Mouse (Mus musculus) lung, postnatal 25 days (tissue): Measurements from ENCODE around the gene Tnpo1.
"Not testable (repeated sequence)": the region's sequence is repeated elsewhere in the genome, so short reads cannot be mapped to it uniquely, and the experiment has no call there.

Experiments used
- DNase-seq: peaks from one replicate; pipeline ENCODE4 v3.0.0; 2022; ENCODE audit warnings: low spot score

Tnpo1 gene

DNA sequence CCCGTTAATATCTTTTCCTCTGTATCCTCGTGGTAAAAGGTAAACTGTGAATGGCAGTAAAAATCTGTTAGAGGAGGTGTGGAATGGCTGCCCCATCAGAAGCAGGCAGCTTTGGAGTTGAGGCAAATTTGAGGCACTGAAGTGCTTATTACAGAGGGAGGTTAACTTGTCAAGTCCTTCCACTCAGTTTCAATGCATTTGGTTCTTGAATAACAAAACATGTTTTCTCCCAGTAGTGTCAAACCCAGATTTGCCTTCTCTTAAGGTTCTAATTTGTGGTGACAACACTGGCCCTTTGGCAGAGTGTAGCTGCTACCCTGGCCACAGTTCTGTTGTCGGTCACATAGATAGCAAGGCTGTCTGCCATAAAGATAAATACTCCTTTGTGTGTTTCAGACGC lies 108.4 kb downstream of the Tnpo1 start:
- DNase-seq, result no peak

DNA sequence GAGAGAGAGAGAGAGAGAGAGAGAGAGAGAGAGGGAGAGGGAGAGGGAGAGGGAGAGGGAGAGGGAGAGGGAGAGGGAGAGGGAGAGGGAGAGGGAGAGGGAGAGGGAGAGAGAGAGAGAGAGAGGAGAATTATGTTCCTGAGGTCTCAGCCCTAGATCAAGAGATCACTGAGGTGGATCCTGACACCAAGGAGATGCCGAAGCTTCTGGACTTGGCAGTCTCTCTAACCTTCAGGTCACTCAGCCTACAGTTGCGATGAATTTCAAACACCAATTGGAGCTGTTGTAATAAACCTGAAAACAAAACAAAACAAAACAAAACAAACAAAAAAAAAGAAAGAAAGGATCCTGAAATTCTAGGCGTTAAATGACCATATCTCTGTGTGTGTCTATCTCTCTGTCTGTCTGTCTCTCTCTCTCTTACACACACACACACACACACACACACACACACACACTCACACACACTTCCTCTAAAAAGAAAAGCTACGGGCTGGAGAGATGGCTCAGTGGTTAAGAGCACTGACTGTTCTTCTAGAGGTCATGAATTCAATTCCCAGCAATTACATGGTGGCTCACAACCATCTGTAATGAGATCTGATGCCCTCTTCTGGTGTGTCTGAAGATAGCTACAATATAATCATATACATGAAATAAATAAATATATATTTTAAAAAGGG lies 109.1 kb downstream of the Tnpo1 start:
- not testable (repeated sequence) for DNase-seq

DNA sequence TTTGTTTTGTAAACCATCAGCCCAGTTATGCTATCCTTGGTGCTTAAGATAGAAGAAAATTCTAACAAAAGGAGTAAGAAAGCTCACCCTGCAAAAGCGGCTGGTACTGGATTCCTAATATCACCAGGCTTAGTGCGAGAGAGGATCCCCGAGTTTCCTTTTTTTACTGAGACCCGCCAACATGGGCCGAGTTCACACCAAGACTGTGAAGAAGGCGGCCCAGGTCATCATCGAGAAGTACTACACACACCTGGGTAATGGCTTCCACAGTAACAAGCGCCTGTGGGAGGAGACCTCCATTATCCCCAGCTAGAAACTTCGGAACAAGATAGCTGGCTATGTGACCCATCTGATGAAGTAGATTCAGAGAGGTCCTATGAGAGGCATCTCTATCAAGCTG lies 109.6 kb downstream of the Tnpo1 start:
- DNase-seq, result no peak

DNA sequence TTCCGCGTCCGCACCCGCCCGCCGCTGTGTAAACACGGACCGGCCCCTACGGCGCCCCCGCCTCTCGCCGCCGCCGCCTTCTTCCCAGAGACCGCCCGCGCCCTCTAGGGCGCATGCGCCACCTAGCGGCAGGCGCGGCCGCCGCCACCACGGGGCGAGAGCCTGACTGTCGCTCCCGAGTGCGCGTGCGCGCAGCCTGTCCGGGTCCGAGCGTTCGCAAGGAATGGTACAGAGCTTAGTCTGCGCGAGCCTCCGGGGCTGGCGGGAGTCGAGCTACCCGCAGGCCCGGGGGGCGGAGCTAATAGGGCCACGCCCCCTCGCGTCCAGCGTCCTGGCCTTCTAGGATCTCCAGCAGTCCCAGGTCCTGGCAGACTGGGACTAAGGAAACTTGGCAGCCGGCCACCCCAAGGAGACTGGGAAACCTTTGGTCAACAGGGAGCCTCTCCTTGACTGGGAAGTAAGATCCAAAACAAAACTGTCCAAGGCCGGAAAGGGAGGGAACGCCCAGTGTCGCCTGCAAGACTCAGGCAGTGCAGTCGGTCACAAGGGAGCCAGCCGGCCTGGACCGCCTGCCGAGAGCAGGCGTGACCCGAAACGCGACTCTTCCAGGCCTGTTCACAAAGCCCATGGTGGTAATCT lies 110.9 kb downstream of the Tnpo1 start, which contains the start of gene Fcho2:
Gene Fcho2 (minus strand): TSS at position 303 of the 639 bp plus-strand sequence.
- DNase-seq, result peak; percentile 98

DNA sequence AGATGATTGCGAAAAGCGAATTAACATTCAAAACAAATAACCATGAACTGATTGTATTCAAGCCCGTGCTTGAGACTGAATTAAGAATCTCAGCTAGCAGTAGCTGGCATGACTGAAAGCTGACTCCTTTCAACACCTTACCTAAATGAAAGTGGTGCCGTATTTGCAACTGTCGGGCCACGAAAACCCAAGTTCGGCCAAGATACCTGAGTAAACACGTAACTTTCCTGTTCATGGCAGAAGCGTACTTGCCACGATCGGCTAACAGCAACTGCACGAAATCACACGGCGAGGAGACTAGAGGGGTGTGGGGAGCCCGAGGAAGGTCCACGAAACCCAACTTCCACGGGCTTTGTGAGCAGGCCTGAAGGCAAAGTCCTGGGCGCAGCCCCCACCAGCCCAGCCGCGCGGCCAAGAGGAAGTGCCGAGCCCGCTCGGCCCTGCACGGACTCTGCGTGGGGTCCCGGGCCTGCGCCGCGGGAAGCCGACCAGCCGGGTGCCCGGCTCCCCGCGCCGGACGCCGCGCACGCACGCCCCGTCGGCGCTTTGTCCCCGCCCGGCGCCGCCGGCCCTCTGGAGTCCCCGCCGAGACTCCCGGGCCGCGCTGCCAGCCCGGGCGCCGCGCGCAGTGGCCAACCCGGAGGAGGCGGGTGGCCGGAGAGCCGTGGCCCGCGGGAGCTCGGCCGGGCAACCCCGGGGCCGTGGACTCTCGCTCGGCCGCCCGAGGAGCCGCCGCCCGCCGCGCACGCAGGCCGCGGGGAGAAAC lies 111.7 kb downstream of the Tnpo1 start:
- peak; percentile 45 for DNase-seq

DNA sequence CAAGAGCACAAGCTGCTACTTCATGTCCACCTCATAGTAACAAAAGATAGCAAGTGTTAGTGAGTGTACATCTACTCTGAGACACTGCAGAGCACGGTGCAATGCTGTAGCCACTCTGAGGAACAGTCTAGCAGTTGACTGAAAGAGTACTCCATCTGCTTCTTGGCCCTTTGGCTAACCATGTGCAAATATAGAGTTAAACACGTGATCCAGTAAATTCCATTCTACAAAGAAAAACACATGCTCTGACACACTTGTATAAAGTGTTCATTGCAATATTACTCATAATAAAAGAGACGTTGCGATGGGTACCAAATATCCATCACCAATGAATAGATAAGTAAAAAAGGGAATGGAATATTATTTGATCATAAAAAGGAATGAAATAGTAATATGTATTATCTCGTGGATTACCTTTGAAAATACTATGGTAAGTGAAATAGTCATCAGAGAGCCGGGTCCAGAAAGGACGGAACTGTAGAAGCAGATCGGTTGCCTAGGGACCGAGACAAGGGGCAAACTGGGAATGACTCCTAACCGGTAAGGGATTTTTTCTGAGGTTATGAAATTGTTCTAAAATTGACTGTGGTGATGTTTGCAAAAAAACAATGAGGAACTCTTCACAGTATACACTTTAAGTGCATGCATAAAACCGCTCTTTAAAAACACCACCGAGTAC lies 112.4 kb downstream of the Tnpo1 start:
- DNase-seq, result no peak

DNA sequence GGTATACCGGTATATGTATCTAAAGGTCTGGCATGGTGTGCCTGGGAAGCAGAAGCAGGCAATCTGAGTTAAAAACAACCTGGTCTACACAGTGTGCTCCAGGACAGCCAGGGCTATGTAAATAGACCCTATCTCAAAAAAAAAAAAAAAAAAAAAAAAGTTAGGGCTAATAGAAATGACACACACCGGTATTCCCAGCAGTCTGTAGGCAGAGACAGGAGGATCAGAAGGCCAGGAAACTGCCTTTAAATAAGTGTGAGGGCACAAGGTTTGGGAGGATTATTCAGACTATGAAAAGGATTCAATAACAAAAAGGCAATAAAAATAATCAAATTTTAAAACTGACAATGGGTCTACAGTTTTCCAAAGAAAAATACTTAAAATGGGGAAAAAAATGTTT lies 113.0 kb downstream of the Tnpo1 start:
- DNase-seq, result no peak

DNA sequence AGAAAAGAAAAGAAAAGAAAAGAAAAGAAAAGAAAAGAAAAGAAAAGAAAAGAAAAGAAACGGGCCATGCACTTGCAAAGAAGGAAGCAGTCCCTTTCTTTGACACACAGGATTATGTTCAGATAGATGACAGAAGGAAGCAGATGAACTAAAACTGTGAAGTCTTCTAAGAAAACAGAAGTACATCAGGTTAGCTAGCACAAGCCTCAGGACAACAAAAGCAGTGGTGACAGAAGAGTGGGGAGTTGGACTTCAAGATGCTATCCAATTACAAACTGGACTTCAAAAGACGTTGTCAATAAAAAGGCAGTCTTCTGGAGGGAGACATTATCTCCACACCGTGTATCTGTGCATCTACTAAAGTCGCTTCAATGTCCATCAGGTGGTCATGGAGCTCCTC lies 113.9 kb downstream of the Tnpo1 start:
- DNase-seq, result no peak

DNA sequence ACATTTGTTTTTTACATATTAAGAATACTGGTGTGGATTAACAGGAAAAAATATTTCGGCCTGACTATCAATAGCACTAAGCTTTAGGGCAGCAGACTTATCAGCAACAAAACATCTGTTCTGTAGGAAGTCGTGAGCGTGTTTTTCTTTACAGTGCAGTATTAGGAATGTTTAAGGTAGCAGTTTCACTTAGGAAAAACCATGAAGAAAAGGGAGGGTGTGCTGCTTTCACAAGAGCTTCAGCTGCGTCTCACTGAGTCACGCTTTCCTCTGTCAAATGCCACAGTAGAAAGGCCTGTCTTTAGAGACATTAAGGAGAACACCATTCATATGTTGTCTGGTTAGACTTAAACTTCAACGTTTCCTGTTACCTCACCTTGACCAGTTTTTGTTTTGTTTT lies 116.0 kb downstream of the Tnpo1 start:
- DNase-seq, result peak; percentile 23

DNA sequence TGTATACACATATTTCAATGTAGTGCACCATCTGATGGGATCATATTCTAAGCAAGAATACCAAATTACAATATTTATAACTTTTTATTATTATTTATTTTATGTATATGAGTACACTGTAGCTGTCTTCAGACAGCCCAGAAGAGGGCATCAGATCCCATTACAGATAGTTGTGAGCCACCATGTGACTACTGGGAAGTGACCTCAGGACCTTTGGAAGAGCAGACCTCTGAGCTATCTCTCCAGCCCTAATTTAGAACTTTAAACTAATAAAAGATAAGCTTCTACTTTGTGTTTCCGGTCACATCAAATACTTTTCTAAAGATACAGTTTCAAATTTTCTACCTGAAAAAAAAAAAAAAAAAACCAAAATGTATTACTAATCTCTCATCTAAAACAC lies 117.1 kb downstream of the Tnpo1 start:
- DNase-seq, result no peak

DNA sequence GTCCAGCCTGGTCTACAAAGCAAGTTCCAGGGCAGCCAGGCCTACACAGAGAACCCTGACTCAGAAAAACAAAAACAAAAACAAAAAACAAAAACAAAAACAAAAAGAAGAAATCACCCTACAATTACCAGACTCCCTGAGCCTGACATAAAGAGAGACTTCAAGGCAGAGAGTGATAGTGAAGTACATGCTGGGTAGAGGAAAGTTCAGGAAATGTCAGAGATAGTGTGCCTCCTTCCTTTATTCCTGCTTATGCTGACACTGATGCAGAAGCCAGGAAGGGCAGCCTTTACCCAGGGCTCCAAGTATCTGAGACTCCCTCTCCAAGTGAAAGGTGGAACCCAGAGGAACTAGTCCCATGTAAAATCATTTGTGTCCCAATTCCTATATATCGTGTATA lies 121.7 kb downstream of the Tnpo1 start:
- no peak for DNase-seq

DNA sequence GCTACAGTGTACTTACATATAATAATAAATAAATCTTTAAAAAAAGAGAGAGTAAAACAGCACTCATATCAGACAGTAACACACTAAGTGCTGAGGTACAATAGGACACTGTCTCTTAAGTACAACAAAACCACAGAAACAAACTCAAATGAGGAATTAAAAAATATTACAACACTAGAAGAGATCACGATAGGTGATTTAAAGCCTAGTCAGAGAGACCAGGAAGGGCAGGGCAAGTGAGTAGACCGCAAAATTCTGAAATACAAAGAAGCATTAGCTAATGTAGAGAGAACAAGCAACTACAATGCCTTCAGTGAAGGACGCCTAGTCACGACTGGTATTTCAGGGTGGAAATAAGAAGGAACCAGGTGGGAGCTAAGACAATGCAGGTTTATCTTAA lies 122.5 kb downstream of the Tnpo1 start:
- DNase-seq, result no peak

DNA sequence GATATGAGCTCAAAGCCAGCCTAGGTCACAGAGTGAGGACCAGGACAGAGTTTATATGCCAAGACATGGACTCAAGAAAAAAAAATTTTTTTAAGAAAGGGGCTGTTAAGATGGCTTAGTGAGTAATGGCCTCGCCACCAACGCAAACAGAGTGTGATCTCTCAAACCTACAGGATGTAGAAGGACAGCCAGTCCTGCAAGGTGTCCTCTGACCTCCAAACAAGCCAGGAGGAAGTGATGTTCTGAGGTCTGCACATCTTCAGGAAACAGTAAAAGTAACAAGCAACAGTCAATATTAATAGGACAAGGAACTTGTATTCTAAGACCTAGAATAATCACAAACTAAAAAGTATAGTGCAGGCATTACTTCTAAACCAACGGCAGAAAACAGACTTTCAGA lies 123.2 kb downstream of the Tnpo1 start:
- DNase-seq, result no peak

DNA sequence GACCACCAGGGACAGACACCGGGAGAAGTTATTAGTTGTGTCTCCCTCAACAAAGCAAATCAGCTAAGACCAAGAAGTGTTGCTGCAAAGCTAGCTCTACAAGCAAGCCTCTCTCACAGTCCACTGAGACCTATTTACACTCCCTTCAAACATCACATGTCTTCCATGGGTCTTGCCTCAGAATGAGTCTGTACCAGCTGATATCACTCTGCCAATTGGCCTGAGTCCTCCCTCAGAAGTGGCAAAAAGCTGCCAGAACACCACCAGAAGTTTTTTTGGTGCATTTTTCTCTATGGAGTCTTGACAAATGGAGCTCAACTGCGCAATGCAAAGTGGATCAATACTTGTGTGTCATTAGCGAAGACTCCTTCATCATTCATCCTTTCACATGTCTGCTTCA lies 130.7 kb downstream of the Tnpo1 start:
- no peak for DNase-seq

DNA sequence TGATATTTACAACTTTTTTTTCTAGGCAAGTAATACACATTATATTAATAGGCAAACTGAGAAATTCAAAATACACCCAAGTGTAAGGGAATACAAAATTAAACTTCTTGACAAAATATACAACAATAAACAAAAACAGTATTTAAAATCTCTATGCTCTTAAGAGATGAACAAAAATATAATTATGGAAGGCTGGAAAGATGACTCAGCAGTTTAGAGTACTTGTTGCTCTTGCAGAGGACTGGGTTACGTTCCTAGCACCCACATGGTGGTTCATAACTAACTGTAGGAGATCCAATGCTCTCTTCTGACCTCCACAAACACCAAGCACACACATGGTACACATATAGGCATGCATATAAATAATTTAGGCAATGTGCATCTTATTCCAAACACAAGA lies 133.3 kb downstream of the Tnpo1 start:
- DNase-seq, result no peak

DNA sequence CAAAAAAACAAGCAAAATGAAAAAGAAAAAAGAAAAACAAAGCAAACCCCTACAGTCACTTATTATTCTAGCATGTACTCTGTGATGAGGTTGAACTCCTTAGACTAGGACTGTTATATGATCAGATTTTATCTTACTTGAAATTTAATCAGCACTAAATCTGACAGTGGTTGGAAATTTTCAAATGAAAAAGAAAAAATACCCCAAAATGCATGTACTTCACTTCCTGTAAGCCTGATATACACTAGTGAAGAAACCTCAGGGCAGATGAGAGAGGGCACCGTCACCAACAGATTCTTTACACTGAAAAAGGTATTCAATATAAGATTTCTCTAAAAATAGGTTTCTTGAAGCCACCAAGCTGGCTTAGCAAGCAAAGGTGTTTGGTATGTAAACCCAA lies 134.5 kb downstream of the Tnpo1 start:
- DNase-seq, result no peak
